Mouse (Mus musculus) gonadal fat pad, adult 2 months (tissue): ENCODE results near the gene Cdk2ap2. TPM values are rescaled to one million over a fixed set of nuclear protein-coding genes. Genes with fewer than 3 reads are reported as not detected.
A peak's percentile ranks its signal among the peaks of the same experiment; 100 is the strongest.

Experiments used
- DNase-seq: peaks from one replicate; pipeline ENCODE4 v3.0.0-alpha.2; 2012; ENCODE audit warnings: low read depth
- polyA plus RNA-seq: library from polyadenylated mRNA; depleted of rRNA; stranded (reverse); fragments of >200 nt; gene quantifications from 2 replicates; pipeline ENCODE4 v1.2.3, GENCODE M21; 2012

Cdk2ap2 gene
- polyA plus RNA-seq, 1 experiment: 208 TPM

GRCm38 (mm10) chr19:4094348-4094747 lies 2.6 kb upstream of the Cdk2ap2 start:
- DNase-seq: no peak

- DNase-seq: no peak
Measured at GRCm38 (mm10) chr19:4094774-4095303, 2.1 kb upstream of the Cdk2ap2 start.

DNA sequence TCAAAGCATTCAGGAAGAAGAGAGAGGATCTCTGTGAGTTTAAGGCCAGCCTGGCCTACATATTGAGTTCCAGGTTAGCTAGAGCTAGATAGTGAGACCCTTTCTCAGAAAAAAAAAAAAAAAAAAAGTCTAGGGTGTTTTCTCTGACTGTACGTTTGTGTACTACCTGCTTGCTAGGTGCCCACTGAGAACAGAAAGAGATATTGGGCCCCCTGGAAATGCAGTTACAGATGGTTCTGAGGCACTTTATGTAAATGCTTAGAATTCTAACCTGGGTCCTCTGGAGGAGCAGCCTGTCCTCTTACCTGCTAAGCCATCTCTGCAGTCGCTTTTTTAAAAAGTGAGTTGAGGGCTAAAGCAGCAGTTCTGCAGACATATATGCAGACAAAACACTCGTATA lies 1.2 kb upstream of the Cdk2ap2 start:
- DNase-seq: no peak

- peak; percentile 65 for DNase-seq
Measured at GRCm38 (mm10) chr19:4097441-4097825, 451 bp downstream of the Cdk2ap2 start.

DNA sequence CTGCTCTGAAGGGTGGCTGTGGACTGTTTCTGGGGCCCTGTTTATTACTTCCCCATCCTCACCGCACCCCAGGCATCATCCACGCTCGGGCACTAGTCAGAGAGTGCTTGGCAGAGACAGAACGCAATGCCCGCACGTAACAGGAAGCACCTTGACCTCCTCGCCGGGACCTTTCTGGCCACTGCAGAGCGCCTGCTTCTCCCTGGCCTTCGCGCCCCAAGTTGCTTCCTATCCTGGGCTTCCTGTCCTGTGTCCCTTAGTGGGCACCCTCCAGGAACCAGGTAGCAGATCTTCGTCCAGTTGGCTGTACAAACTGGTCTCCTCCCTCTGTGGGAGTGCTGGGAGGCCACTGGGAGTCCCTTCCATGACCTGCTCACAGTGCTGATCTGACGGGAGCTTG lies 1.4 kb downstream of the Cdk2ap2 start:
- no peak for DNase-seq

DNA sequence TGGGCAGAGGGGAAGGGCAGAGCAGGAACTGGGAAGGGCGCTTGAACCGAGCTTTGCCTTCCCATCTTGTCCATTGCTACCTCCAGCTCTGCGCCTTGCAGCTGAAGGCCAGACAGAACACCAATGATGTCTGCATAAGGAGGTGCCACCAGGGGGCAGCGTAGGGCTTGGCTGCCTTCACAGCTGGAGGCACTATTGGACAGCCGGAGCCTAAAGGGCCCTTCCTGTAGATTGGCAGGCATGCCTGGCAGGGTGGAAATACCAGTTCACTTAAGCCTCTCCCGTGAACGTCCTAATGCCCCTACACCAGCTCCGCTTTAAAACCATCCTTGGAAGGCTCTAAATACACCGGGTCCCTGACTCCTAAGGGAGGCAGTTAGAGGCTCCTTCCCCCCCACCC lies 2.1 kb downstream of the Cdk2ap2 start:
- DNase-seq: peak; percentile 37

GRCm38 (mm10) chr19:4099837-4100717 lies 3.1 kb downstream of the Cdk2ap2 start, which contains the start of gene Pitpnm1:
Gene Pitpnm1 (plus strand): TSS chr19:4099998.
- DNase-seq: no peak

DNA sequence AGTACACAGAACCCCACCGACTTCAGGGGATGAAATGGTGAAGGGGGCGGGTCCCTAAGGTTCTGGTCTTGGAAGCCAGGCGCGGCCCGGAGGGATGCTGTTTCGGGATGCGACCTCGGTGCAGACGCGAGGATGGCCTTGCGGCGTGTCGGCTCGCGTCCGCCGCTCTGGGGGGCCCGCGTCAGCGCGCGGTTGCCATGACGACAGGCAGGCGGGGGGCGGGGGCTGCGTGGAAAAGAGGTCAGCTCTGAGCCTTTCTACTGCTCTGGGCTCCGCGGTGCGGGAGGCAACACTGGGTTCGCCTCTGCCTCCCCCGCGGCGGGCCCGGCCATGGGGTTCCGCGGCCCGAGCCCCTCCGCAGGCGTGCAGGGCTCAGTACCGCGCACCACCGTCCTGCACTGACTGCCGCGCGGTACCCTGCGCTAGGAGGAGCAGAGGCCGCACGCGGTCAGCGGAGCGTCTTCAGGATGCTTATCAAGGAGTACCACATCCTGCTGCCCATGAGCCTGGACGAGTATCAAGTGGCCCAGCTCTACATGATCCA lies 3.8 kb downstream of the Cdk2ap2 start:
- no peak for DNase-seq

- DNase-seq: no peak
Measured at GRCm38 (mm10) chr19:4101466-4101865, 4.5 kb downstream of the Cdk2ap2 start.

DNA sequence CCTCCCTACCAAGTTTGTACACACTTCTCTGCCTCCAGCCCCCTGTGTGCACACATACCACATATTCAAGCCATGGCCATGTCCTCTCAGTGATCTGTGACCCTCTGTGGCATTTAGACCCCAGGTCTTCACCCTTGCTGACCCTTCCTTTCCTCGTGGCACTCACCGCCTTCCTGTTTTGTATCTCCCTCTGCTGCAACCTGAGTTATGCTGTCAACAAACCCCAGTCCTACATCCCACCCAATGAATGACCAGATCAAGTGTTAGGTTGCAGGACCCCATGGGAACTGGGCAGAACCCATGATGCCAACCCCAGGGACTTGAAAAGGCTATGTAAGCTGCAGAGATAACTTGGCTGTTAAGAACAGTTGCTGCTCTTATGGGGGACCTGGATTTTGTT lies 5.1 kb downstream of the Cdk2ap2 start:
- no peak for DNase-seq

DNA sequence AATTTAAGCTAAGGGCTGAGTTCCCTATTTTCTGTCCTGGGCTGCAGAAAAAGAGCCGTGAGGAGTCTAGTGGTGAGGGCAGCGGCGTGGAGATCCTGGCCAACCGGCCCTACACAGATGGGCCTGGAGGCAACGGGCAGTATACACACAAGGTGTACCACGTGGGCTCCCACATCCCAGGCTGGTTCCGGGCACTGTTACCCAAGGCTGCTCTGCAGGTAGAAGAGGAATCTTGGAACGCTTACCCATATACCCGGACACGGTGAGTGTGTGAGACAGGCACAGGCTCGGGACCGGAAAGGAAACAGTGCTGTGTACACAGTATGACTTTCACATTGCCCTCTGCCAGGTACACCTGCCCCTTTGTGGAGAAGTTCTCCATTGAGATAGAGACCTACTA lies 5.6 kb downstream of the Cdk2ap2 start:
- no peak for DNase-seq

- no peak for DNase-seq
Measured at GRCm38 (mm10) chr19:4103294-4103693, 6.3 kb downstream of the Cdk2ap2 start.

- DNase-seq: no peak
Measured at GRCm38 (mm10) chr19:4103792-4104191, 6.8 kb downstream of the Cdk2ap2 start.

- no peak for DNase-seq
Measured at GRCm38 (mm10) chr19:4104675-4105194, 7.8 kb downstream of the Cdk2ap2 start.

DNA sequence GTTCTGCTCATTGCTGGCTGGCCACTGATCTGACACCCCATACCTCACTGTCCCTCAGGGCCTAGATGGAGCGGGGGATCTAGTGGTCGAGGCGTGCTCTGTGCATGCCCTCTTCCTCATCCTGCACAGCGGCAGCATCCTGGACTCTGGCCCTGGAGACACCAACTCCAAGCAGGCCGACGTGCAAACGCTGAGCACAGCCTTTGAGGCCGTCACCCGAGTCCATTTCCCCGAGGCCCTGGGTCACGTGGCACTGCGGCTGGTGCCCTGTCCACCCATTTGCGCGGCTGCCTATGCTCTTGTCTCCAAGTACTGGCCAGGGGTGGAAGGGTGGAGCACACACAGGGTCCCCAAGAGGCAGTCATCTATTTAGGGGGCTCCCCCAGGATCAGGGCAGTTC lies 9.7 kb downstream of the Cdk2ap2 start:
- no peak for DNase-seq

GRCm38 (mm10) chr19:4108535-4108934 lies 11.6 kb downstream of the Cdk2ap2 start:
- no peak for DNase-seq

DNA sequence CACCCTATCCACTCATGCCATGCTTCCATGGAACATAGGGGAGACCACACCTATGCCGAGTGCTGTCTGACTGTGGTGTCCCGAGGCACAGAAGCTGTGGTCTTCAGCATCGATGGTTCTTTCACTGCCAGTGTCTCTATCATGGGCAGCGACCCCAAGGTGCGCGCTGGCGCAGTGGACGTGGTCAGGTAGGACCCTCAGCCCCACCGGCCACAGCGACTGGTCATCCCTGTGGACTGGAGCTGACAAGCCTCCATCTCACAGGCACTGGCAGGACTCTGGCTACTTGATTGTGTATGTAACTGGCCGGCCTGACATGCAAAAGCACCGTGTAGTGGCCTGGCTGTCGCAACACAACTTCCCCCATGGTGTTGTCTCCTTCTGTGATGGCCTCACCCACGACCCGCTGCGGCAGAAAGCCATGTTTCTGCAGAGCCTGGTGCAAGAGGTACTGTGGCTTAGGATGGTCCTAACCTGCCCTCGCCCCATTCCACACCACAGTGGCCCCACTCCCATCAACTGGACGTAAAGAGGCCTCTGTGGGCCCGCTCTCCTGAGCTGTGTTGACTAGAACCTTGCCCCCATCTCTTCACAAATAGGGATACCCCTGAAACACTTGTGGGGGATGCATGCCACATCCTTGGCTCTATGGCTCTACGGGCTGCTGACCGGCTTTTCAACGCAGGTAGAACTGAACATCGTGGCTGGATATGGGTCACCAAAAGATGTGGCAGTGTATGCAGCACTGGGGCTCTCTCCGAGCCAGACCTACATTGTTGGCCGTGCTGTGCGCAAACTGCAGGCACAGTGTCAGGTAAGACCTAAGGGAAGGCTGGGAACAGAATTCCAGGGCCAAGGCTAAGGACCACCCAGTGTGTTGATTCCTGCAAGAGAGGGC lies 15.3 kb downstream of the Cdk2ap2 start:
- no peak for DNase-seq

GRCm38 (mm10) chr19:4113186-4113805 lies 16.3 kb downstream of the Cdk2ap2 start:
- no peak for DNase-seq

GRCm38 (mm10) chr19:4113806-4114230 lies 16.8 kb downstream of the Cdk2ap2 start:
- no peak for DNase-seq

- no peak for DNase-seq
Measured at GRCm38 (mm10) chr19:4114551-4114950, 17.6 kb downstream of the Cdk2ap2 start.

GRCm38 (mm10) chr19:4115144-4115543 lies 18.2 kb downstream of the Cdk2ap2 start:
- DNase-seq: no peak
